Mouse (Mus musculus) stomach, embryonic 16.5 days (tissue): Measurements from ENCODE around the gene Msh6. TPM values are rescaled to one million over a fixed set of nuclear protein-coding genes. Genes with fewer than 3 reads are reported as not detected.
"Not testable (repeated sequence)": the region's sequence is repeated elsewhere in the genome, so short reads cannot be mapped to it uniquely, and the experiment has no call there.

Experiments
- ATAC-seq: fragments of 200-750 bp; cut with Nextera tagmentation; 2 replicates; pipeline ENCODE4 v1.8.0; 2017; ENCODE audit warnings: moderate number of reproducible peaks, moderate TSS enrichment; ENCODE audit not compliant: insufficient read depth, low FRiP score
- H3K27ac ChIP-seq: fragments of 300-500 bp; sonication (generic); 2 replicates; pipeline ENCODE4 v1.5.1; 2014; ENCODE audit warnings: low read length
- H3K27me3 ChIP-seq: fragments of 300-500 bp; sonication (generic); 2 replicates; pipeline ENCODE4 v1.6.1; 2014; ENCODE audit warnings: low read length, control low read depth, mixed read lengths; ENCODE audit not compliant: control insufficient read depth, insufficient read depth
- H3K36me3 ChIP-seq: fragments of 300-500 bp; sonication (generic); 2 replicates; pipeline ENCODE4 v1.6.1; 2014; ENCODE audit warnings: low read length; ENCODE audit not compliant: control insufficient read depth, insufficient read depth
- H3K4me1 ChIP-seq: fragments of 300-500 bp; sonication (generic); 2 replicates; pipeline ENCODE4 v1.6.1; 2014; ENCODE audit warnings: low read length, control low read depth, mixed read lengths; ENCODE audit not compliant: control insufficient read depth, insufficient read depth
- H3K4me2 ChIP-seq: fragments of 300-500 bp; sonication (generic); 2 replicates; pipeline ENCODE4 v1.6.1; 2014; ENCODE audit warnings: low read depth, low read length, mixed read lengths
- H3K4me3 ChIP-seq: fragments of 300-500 bp; sonication (generic); replicated peaks from 2 replicates; pipeline ENCODE4 v1.5.1; 2014; ENCODE audit warnings: mild to moderate bottlenecking, low read length
- H3K9ac ChIP-seq: fragments of 300-500 bp; sonication (generic); 2 replicates; pipeline ENCODE4 v1.6.1; 2014; ENCODE audit warnings: low read length
- H3K9me3 ChIP-seq: fragments of 300-500 bp; sonication (generic); replicated peaks from 2 replicates; pipeline ENCODE4 v1.6.1; 2016; ENCODE audit warnings: low read length, control low read depth; ENCODE audit not compliant: control insufficient read depth
- WGBS: fragments of 180-500 bp; shearing (Covaris S2); extraction: QIAGEN DNeasy Blood & Tissue Kit; methylation state at CpG from one replicate; pipeline ENCODE4 v1.1.7; 2014; 5-methylcytosine and 5-hydroxymethylcytosine counted together
- polyA plus RNA-seq: library from polyadenylated mRNA; unstranded; fragments of >200 nt; fragmentation: Nextera tagmentation; extraction: Ambion mirVana; gene quantifications from 2 replicates; pipeline ENCODE4 v1.2.1, GENCODE M21; 2015

The Msh6 gene
- polyA plus RNA-seq, 1 experiment from 2014 or later = 38.4 TPM

- not testable (repeated sequence) for H3K4me3 ChIP-seq, H3K27me3 ChIP-seq, H3K9ac ChIP-seq, H3K4me1 ChIP-seq, H3K27ac ChIP-seq, H3K4me2 ChIP-seq, ATAC-seq, H3K36me3 ChIP-seq, H3K9me3 ChIP-seq
- WGBS = 76% methylated on average over 5 of the region's 5 CpGs
These were observed 14.9 kb upstream of the Msh6 start for GRCm38 (mm10) chr17:87959931-87960330.

- no peak overlapping the region for H3K27ac ChIP-seq
- H3K9ac ChIP-seq = no peak overlapping the region
- H3K27me3 ChIP-seq = no peaks in the 10 kb centered on the region
- no peak overlapping the region for H3K4me3 ChIP-seq
- no peaks in the 10 kb centered on the region for H3K9me3 ChIP-seq
- H3K4me2 ChIP-seq = no peak overlapping the region
- no peaks in the 10 kb centered on the region for H3K36me3 ChIP-seq
- 91% methylated on average over 14 of the region's 14 CpGs for WGBS
- H3K4me1 ChIP-seq = no peaks in the 10 kb centered on the region
- no peak for ATAC-seq
These were observed 11.5 kb upstream of the Msh6 start for GRCm38 (mm10) chr17:87963081-87964075.

- not testable (repeated sequence) for H3K4me2 ChIP-seq, H3K9me3 ChIP-seq, H3K27me3 ChIP-seq, H3K36me3 ChIP-seq, H3K9ac ChIP-seq, H3K27ac ChIP-seq, H3K4me1 ChIP-seq, H3K4me3 ChIP-seq
- WGBS = 35% methylated on average over 6 of the region's 8 CpGs
- ATAC-seq = peak; percentile 53; the same call in 1 of the 2 replicates
These were observed 6.4 kb upstream of the Msh6 start for GRCm38 (mm10) chr17:87968483-87968926.

GRCm38 (mm10) chr17:87971696-87972591 is 2.9 kb upstream of the Msh6 start:
- H3K27ac ChIP-seq, H3K9me3 ChIP-seq, H3K9ac ChIP-seq, H3K36me3 ChIP-seq, ATAC-seq, H3K4me3 ChIP-seq, H3K4me2 ChIP-seq, H3K27me3 ChIP-seq: not testable (repeated sequence)
- WGBS = 77% methylated on average over 15 of the region's 15 CpGs
- H3K4me1 ChIP-seq = peaks cover 11% of the 10 kb centered on the region; the same call in 1 of the 2 replicates

GRCm38 (mm10) chr17:87972856-87973255 is 2.0 kb upstream of the Msh6 start:
- Histone ChIP-seq H3K36me3 (0 out of 2 replicates have a peak, but pooled peaks cover under 1% of the 10 kb centered on the region), H3K27ac (no peak overlapping the region), H3K9me3 (no peaks in the 10 kb centered on the region), H3K27me3 (no peaks in the 10 kb centered on the region), H3K4me1 (peaks cover 15% of the 10 kb centered on the region; the same call in 1 of the 2 replicates), H3K4me2 (no peak overlapping the region), H3K9ac (no peak overlapping the region), H3K4me3 (no peak overlapping the region)
- 52% methylated on average over 5 of the region's 5 CpGs for WGBS
- ATAC-seq = no peak

GRCm38 (mm10) chr17:87973261-87974167 is 1.3 kb upstream of the Msh6 start:
- H3K27ac ChIP-seq = no peak overlapping the region
- H3K9me3 ChIP-seq = no peaks in the 10 kb centered on the region
- peaks cover 15% of the 10 kb centered on the region; the same call in 1 of the 2 replicates for H3K4me1 ChIP-seq
- H3K36me3 ChIP-seq = peaks cover 4% of the 10 kb centered on the region; the same call in 1 of the 2 replicates
- 59% methylated on average over 10 of the region's 10 CpGs for WGBS
- no peak for ATAC-seq
- no peaks in the 10 kb centered on the region for H3K27me3 ChIP-seq
- peak overlapping the region; percentile 86; the same call in 1 of the 2 replicates for H3K9ac ChIP-seq
- no peak overlapping the region; the same call in 1 of the 2 replicates for H3K4me3 ChIP-seq
- H3K4me2 ChIP-seq = peak overlapping the region; percentile 68; the same call in 1 of the 2 replicates

- ATAC-seq = peak; percentile 57
- peaks cover 15% of the 10 kb centered on the region; the same call in 1 of the 2 replicates for H3K4me1 ChIP-seq
- H3K36me3 ChIP-seq = peaks cover 4% of the 10 kb centered on the region; the same call in 1 of the 2 replicates
- under 1% methylated on average over 58 of the region's 68 CpGs for WGBS
- no peaks in the 10 kb centered on the region for H3K9me3 ChIP-seq
- peak overlapping the region; percentile 90 for H3K27ac ChIP-seq
- H3K27me3 ChIP-seq = no peaks in the 10 kb centered on the region
- H3K4me2 ChIP-seq = peak overlapping the region; percentile 63
- H3K4me3 ChIP-seq = peak overlapping the region; percentile 91
- H3K9ac ChIP-seq = peak overlapping the region; percentile 86
These were observed 479 bp downstream of the Msh6 start for GRCm38 (mm10) chr17:87975229-87975853.
